In the genomic region with DNA sequence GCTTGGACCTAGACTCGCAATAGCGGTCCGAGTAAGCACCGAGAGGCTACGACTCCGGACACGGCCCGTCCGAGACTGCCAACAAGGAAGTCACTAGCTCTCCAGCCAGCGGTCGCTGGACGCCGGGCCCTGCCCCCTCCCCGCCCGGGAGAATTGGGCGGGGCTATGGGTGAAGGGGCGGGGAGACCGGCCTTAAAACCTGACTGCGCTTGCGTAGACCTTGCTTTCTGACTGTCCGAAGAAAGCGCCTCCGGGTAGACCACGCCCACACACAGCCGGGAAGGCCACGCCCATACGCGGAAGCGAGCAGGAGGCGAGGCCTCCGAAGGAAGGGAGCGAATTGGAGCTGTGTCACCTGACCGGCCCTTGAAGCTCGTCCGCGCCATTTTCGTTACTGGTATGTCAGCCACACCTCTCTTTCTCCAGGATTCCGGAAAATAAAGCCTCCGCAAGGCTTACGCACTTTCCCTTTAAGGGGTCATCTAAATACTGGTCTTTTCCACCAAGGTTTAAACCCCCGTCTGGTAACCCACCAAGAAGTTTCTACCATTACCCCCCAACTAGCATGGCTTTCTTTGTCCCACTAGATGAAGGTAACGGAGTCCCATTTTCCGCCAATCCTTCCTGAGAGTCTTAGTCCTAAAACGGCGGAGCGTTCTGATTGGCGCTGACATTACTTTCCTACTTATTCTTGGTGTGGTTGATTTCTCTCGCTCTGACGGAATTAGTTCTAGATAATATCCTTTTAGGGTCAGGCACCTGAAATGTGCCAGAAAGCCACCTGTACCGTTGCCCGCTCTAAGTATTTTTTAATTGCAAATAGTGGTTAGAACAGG, we compare ENCODE assay signal across 8 mouse cellular contexts. TPM values are rescaled to one million over a fixed set of nuclear protein-coding genes. Genes with fewer than 3 reads are reported as not detected.
DNase-seq lines count a peak whose midpoint lies in the region; ATAC-seq and TF ChIP-seq lines count a peak whose summit lies in the region.

Skap2 (minus strand) TSS at position 141 of the 836 bp plus-strand sequence.

- H3K9me3 ChIP-seq in erythroblast, embryonic 14.5 days (ENCODE audit: control insufficient read depth, low read length), result no peaks in the 10 kb centered on the region
- H3K9me3 ChIP-seq in heart, embryonic 12.5 days (replicated peaks), result no peaks in the 10 kb centered on the region
- no peaks in the 10 kb centered on the region for H3K9me3 ChIP-seq in kidney, postnatal 0 days (replicated peaks; ENCODE audit: low read length)
- H3K9me3 ChIP-seq in liver, embryonic 11.5 days (ENCODE audit: control insufficient read depth, low read length), result no peaks in the 10 kb centered on the region
- no peaks in the 10 kb centered on the region for H3K9me3 ChIP-seq in stomach, embryonic 14.5 days (ENCODE audit: control insufficient read depth, low read depth, low read length)

- under 1% methylated on average over 51 of the region's 51 CpGs for WGBS in heart, embryonic 12.5 days
- under 1% methylated on average over 51 of the region's 51 CpGs for WGBS in kidney, postnatal 0 days
- under 1% methylated on average over 51 of the region's 51 CpGs for WGBS in liver, embryonic 11.5 days
- under 1% methylated on average over 51 of the region's 51 CpGs for WGBS in stomach, embryonic 14.5 days

- H3ac ChIP-seq in C2C12 (ENCODE audit: control insufficient read depth, insufficient read length, low read depth), result peak within 1 kb of the TSS; percentile 70

- no peak for TF ChIP-seq CTCF in C2C12 (IDR thresholded peaks at IDR 0.05; ENCODE audit: control insufficient read depth, insufficient read depth, insufficient read length)
- no peak for TF ChIP-seq CTCF in brain, embryonic 14.5 days (IDR thresholded peaks at IDR 0.05; ENCODE audit: borderline replicate concordance, extremely low read depth, insufficient read depth, insufficient read length)
- TF ChIP-seq CTCF in kidney, postnatal 0 days (IDR thresholded peaks at IDR 0.05; ENCODE audit: low read depth), result no peak

- no peak within 1 kb of the TSS for H3K27ac ChIP-seq in heart, embryonic 12.5 days (ENCODE audit: poor library complexity, severe bottlenecking)
- H3K27ac ChIP-seq in kidney, postnatal 0 days, result peak within 1 kb of the TSS; percentile 77
- peak within 1 kb of the TSS; percentile 64 for H3K27ac ChIP-seq in liver, embryonic 11.5 days (ENCODE audit: low read depth, low read length)
- no peak within 1 kb of the TSS for H3K27ac ChIP-seq in stomach, embryonic 14.5 days (ENCODE audit: low read length)

- H3K36me3 ChIP-seq in C2C12 (ENCODE audit: control insufficient read depth, insufficient read depth), result no peaks in the 10 kb centered on the region
- no peaks in the 10 kb centered on the region for H3K36me3 ChIP-seq in erythroblast, embryonic 14.5 days (ENCODE audit: control insufficient read depth)
- H3K36me3 ChIP-seq in heart, embryonic 12.5 days, result no peaks in the 10 kb centered on the region
- no peaks in the 10 kb centered on the region for H3K36me3 ChIP-seq in kidney, postnatal 0 days (ENCODE audit: insufficient read depth, low read length)
- no peaks in the 10 kb centered on the region for H3K36me3 ChIP-seq in liver, embryonic 11.5 days (ENCODE audit: control insufficient read depth, insufficient read depth, low read length)
- H3K36me3 ChIP-seq in stomach, embryonic 14.5 days (ENCODE audit: control insufficient read depth, insufficient read depth, low read length), result no peaks in the 10 kb centered on the region

- peak; percentile 100 for ATAC-seq in heart, embryonic 12.5 days (ENCODE audit: insufficient number of reproducible peaks, low FRiP score)
- peak; percentile 97 for ATAC-seq in kidney, postnatal 0 days (replicated peaks; ENCODE audit: low FRiP score, low read depth)
- ATAC-seq in liver, embryonic 11.5 days (replicated peaks; ENCODE audit: low FRiP score), result peak; percentile 98
- peak; percentile 98 for ATAC-seq in stomach, embryonic 14.5 days (ENCODE audit: insufficient number of reproducible peaks, insufficient read depth, low FRiP score, low read depth)

- H3K9ac ChIP-seq in heart, embryonic 12.5 days, result peak within 1 kb of the TSS; percentile 65
- H3K9ac ChIP-seq in kidney, postnatal 0 days (ENCODE audit: low read depth, low read length), result peak within 1 kb of the TSS; percentile 61
- H3K9ac ChIP-seq in liver, embryonic 11.5 days (ENCODE audit: low read depth, low read length), result peak within 1 kb of the TSS; percentile 71
- peak within 1 kb of the TSS; percentile 36; the same call in 1 of the 2 replicates for H3K9ac ChIP-seq in stomach, embryonic 14.5 days (replicated peaks; ENCODE audit: low read depth, low read length)

- H3K4me2 ChIP-seq in heart, embryonic 12.5 days, result peak within 1 kb of the TSS; percentile 84
- H3K4me2 ChIP-seq in kidney, postnatal 0 days (ENCODE audit: low read length), result peak within 1 kb of the TSS; percentile 69
- peak within 1 kb of the TSS; percentile 79 for H3K4me2 ChIP-seq in liver, embryonic 11.5 days
- H3K4me2 ChIP-seq in stomach, embryonic 14.5 days (replicated peaks; ENCODE audit: low read depth, low read length), result peak within 1 kb of the TSS; percentile 58

- H3K4me3 ChIP-seq in C2C12 (ENCODE audit: insufficient read depth, poor library complexity, severe bottlenecking), result peak within 1 kb of the TSS; percentile 52
- H3K4me3 ChIP-seq in erythroblast, embryonic 14.5 days (replicated peaks), result peak within 1 kb of the TSS; percentile 80
- peak within 1 kb of the TSS; percentile 73 for H3K4me3 ChIP-seq in heart, embryonic 12.5 days
- H3K4me3 ChIP-seq in kidney, postnatal 0 days (replicated peaks; ENCODE audit: low read depth, low read length), result peak within 1 kb of the TSS; percentile 74
- H3K4me3 ChIP-seq in liver, embryonic 11.5 days (ENCODE audit: low read depth, low read length), result peak within 1 kb of the TSS; percentile 82
- H3K4me3 ChIP-seq in stomach, embryonic 14.5 days (ENCODE audit: low read depth, low read length), result peak within 1 kb of the TSS; percentile 63

- no peaks in the 10 kb centered on the region for H3K79me3 ChIP-seq in C2C12 (ENCODE audit: low read depth)

- DNase-seq in brain, embryonic 14.5 days (ENCODE audit: low read depth), result peak; percentile 99
- DNase-seq in kidney, postnatal 0 days (ENCODE audit: low spot score), result peak; percentile 99
- peak; percentile 96 for DNase-seq in liver, embryonic 11.5 days (ENCODE audit: low spot score)
- peak; percentile 96 for DNase-seq in naive thymus-derived CD4-positive, alpha-beta T cell, adult 2 months (ENCODE audit: low read depth)

- H3K79me2 ChIP-seq in C2C12 (ENCODE audit: control insufficient read depth, insufficient read depth), result peaks cover 7% of the 10 kb centered on the region

- TF ChIP-seq POLR2A in brain, embryonic 14.5 days (IDR thresholded peaks at IDR 0.05; ENCODE audit: borderline replicate concordance, extremely low read depth, insufficient read depth, insufficient read length, poor library complexity, severe bottlenecking), result no peak

- peaks cover 22% of the 10 kb centered on the region for H3K4me1 ChIP-seq in erythroblast, embryonic 14.5 days (ENCODE audit: control insufficient read depth)
- no peaks in the 10 kb centered on the region; the same call in 1 of the 2 replicates for H3K4me1 ChIP-seq in heart, embryonic 12.5 days (replicated peaks)
- H3K4me1 ChIP-seq in kidney, postnatal 0 days (replicated peaks; ENCODE audit: insufficient read depth, low read length), result no peaks in the 10 kb centered on the region
- H3K4me1 ChIP-seq in liver, embryonic 11.5 days (replicated peaks; ENCODE audit: control insufficient read depth, insufficient read depth, low read length), result no peaks in the 10 kb centered on the region; the same call in 1 of the 2 replicates
- H3K4me1 ChIP-seq in stomach, embryonic 14.5 days (ENCODE audit: control insufficient read depth, insufficient read depth, low read length), result no peaks in the 10 kb centered on the region

- no peaks in the 10 kb centered on the region for H3K27me3 ChIP-seq in C2C12 (ENCODE audit: control insufficient read depth, insufficient read depth, insufficient read length)
- H3K27me3 ChIP-seq in erythroblast, embryonic 14.5 days (ENCODE audit: control insufficient read depth), result peaks cover 44% of the 10 kb centered on the region
- peaks cover 27% of the 10 kb centered on the region for H3K27me3 ChIP-seq in heart, embryonic 12.5 days (replicated peaks)
- no peaks in the 10 kb centered on the region for H3K27me3 ChIP-seq in kidney, postnatal 0 days (ENCODE audit: insufficient read depth, low read length)
- H3K27me3 ChIP-seq in liver, embryonic 11.5 days (replicated peaks; ENCODE audit: control insufficient read depth, insufficient read depth, low read length), result peaks cover 10% of the 10 kb centered on the region
- H3K27me3 ChIP-seq in stomach, embryonic 14.5 days (ENCODE audit: control insufficient read depth, insufficient read depth, low read length), result no peaks in the 10 kb centered on the region; the same call in 1 of the 2 replicates

TF ChIP-seq in C2C12, 6 proteins besides CTCF, POLR2A, EP300 and RAD21:
- TF ChIP-seq FOSL1 (IDR thresholded peaks at IDR 0.05; ENCODE audit: insufficient read depth, low read length, poor library complexity, severe bottlenecking) (no peak), USF1 (IDR thresholded peaks at IDR 0.05; ENCODE audit: low read depth) (peak; percentile 97)

RNA-seq across cellular contexts. Expression of gene Skap2, which starts in this region (rescaled TPM):
- 13.3 TPM for polyA plus RNA-seq in C2C12 (2012; fragmentation: generic; extraction: Trizol)
- 6.3 and 10.3 TPM in 2 replicates for polyA plus RNA-seq in brain, embryonic 14.5 days (2012; rRNA removed)
- polyA plus RNA-seq in erythroblast, embryonic 14.5 days (2012), result 0.03 and 0.04 TPM in 2 replicates
- polyA plus RNA-seq in heart, embryonic 12.5 days (2016; fragmentation: Nextera tagmentation; extraction: Ambion mirVana), result 12.2 and 13.9 TPM in 2 replicates
- polyA plus RNA-seq in kidney, postnatal 0 days (2015; fragmentation: Nextera tagmentation; extraction: Ambion mirVana), result 35.6 and 37.0 TPM in 2 replicates
- 33.9 and 35.5 TPM in 2 replicates for polyA plus RNA-seq in liver, embryonic 11.5 days (2014; fragmentation: Nextera tagmentation; extraction: Ambion mirVana)
- polyA plus RNA-seq in stomach, embryonic 14.5 days (2014; fragmentation: Nextera tagmentation; extraction: Ambion mirVana), result 49.1 and 49.4 TPM in 2 replicates

Comparison
In these comparisons a context has a peak if more than half of its experiments do, and no peak if none do; other contexts are left out.
1. H3K27ac ChIP-seq: peak in kidney, postnatal 0 days (single experiment) and liver, embryonic 11.5 days (single experiment); none in heart, embryonic 12.5 days (single experiment) and stomach, embryonic 14.5 days (single experiment).
2. Peak in every context shown above with its lines, with median percentiles within 50 percentile points of each other: H3K4me3 ChIP-seq, DNase-seq, ATAC-seq, H3K4me2 ChIP-seq and H3K9ac ChIP-seq.